Mouse (Mus musculus) kidney, adult 2 months (tissue): ENCODE data around the gene Antxr1.

ENCODE experiments used
- CTCF ChIP-seq: fragments of 200-500 bp; conservative IDR thresholded peaks from 2 replicates; pipeline ENCODE4 v1.5.1; 2011; ENCODE audit warnings: low read depth, mild to moderate bottlenecking, control low read depth, low read length, moderate library complexity, mixed read lengths; ENCODE audit not compliant: insufficient read depth, insufficient read length
- POLR2A ChIP-seq: fragments of 200-500 bp; IDR thresholded peaks from one replicate; pipeline ENCODE4 v1.6.1; 2011; ENCODE audit warnings: low read depth, low read length, control low read depth

DNA sequence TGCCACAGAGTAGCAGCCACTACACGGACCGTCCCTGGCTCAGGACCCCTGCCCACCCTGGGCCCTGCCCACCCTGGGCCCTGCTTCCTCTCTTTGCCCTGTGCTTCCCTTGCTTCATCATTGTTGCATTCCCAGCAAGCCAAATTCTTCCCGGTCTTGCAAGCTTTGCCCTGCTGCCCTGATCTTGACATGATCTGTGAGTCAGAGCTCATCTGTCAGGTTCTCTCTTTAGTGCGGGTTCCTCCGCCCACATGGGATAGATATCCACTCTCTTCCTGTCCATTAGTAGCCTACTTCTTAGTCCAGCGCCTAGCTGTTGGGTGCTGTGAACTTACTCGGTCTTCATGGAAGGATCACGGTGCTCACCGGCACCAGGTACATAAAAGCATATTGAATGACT is 167.6 kb downstream of the Antxr1 start:
- TF ChIP-seq CTCF (no peak), POLR2A (no peak)
